Mouse (Mus musculus): ENCODE results near the gene Gm20920.
"Not testable (repeated sequence)": the region's sequence is repeated elsewhere in the genome, so short reads cannot be mapped to it uniquely, and the experiment has no call there.

Gene Gm20920

GRCm38 (mm10) chrY:51851820-51852219 is at the start of gene Gm20920:
Gene Gm20920 (plus strand): TSS chrY:51852120.
- CTCF ChIA-PET = not testable (repeated sequence)

All from spleen, embryonic (tissue).